Mouse (Mus musculus): Measurements from ENCODE around the gene Figla. TPM values are rescaled to one million over a fixed set of nuclear protein-coding genes. Genes with fewer than 3 reads are reported as not detected.

Figla gene
- total and polyA plus RNA-seq, 2 experiments from 2014 or later = not detected

DNA sequence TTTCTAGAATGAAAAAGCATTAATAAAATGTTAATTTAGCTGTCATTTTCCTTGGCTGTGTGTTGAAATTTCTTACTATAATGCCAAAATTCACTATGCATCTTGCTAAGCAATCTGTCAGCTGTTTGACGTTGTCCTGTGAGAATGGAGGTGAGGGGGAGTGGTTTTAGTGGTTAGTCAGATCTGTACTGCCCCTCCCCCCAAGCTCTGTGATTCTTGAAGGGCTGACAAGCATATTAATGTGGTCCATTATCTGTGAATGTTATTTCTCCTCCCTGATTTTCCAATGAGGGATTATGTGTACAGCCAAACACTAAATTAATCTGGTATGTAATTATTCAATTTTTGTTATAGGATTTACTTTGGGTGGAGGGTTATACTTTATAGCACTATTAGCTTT, 42.5 kb downstream of the Figla start:
- 3% methylated on average over 1 of the region's 1 CpGs for WGBS

DNA sequence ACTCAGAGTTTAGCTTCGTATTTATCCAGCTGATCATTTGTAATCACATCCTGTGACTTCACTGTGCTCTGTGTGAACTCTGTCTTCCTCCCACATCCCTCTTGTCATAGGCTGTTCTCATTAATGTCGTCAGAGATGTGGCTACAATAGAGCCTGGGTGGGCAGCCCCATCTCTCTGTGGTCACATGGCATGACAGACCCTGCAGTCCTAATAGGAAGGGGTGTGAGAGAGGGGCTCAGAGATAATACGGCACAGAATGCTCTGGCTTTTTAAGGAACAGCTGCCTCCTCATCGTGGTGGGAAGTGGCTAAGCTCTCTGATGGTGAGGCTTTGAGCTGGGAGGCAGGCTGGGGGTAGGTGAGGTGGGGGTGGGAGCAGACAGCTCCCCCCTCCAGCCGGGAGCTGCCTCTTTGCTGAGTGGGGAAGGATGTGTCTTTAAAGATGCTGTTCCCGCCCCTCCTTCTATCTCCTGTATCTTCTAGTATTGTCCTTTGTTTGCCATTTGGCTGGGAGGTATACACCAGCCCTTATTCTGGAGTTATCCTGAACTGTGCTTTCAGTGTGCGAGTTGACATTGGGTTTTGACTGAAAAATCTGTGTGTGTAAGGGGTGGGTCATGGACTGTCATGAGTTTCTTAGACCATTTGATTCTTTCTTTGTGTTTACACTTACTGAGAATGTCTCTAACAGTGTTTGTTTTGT, 43.3 kb downstream of the Figla start:
- no peaks in the 10 kb centered on the region for H3K9me3 ChIP-seq (ENCODE audit: low read length)
- H3K27me3 ChIP-seq (ENCODE audit: insufficient read depth, low read length) = no peaks in the 10 kb centered on the region
- 0 out of 2 replicates have a peak overlapping the region, but pooled peaks have one; percentile 1 for H3K9ac ChIP-seq (replicated peaks; ENCODE audit: low read length, poor library complexity, severe bottlenecking)
- ATAC-seq (ENCODE audit: low FRiP score) (peak; percentile 76), DNase-seq (ENCODE audit: low spot score) (peak; percentile 47)
- TF ChIP-seq CTCF (IDR thresholded peaks at IDR 0.05) = peak; percentile 15; the same call in 1 of the 2 replicates
- peak overlapping the region; percentile 33 for H3K4me2 ChIP-seq (ENCODE audit: low read depth, low read length, poor library complexity, severe bottlenecking)
- peak overlapping the region; percentile 73 for H3K27ac ChIP-seq (ENCODE audit: low read depth, low read length)
- H3K4me1 ChIP-seq (ENCODE audit: insufficient read depth, low read length) = peaks cover 40% of the 10 kb centered on the region
- H3K36me3 ChIP-seq (ENCODE audit: insufficient read depth, low read length) = no peaks in the 10 kb centered on the region
- no peak overlapping the region for H3K4me3 ChIP-seq (ENCODE audit: low read depth, low read length)
- 7% methylated on average over 7 of the region's 7 CpGs for WGBS

More for the DNA sequence above, 42.5 kb downstream of the Figla start:
- no peak overlapping the region for H3K4me2 ChIP-seq (ENCODE audit: low read depth, low read length, poor library complexity, severe bottlenecking)
- DNase-seq (ENCODE audit: low spot score) = no peak
- ATAC-seq (ENCODE audit: low FRiP score) = no peak
- no peaks in the 10 kb centered on the region for H3K27me3 ChIP-seq (ENCODE audit: insufficient read depth, low read length)
- H3K4me1 ChIP-seq (ENCODE audit: insufficient read depth, low read length) = peaks cover 36% of the 10 kb centered on the region
- H3K9me3 ChIP-seq (ENCODE audit: low read length) = no peaks in the 10 kb centered on the region
- no peak overlapping the region for H3K9ac ChIP-seq (replicated peaks; ENCODE audit: low read length, poor library complexity, severe bottlenecking)
- no peak for TF ChIP-seq CTCF (IDR thresholded peaks at IDR 0.05)
- H3K36me3 ChIP-seq (ENCODE audit: insufficient read depth, low read length) = no peaks in the 10 kb centered on the region
- H3K4me3 ChIP-seq (ENCODE audit: low read depth, low read length) = no peak overlapping the region
- H3K27ac ChIP-seq (ENCODE audit: low read depth, low read length) = peak overlapping the region; percentile 73

DNA sequence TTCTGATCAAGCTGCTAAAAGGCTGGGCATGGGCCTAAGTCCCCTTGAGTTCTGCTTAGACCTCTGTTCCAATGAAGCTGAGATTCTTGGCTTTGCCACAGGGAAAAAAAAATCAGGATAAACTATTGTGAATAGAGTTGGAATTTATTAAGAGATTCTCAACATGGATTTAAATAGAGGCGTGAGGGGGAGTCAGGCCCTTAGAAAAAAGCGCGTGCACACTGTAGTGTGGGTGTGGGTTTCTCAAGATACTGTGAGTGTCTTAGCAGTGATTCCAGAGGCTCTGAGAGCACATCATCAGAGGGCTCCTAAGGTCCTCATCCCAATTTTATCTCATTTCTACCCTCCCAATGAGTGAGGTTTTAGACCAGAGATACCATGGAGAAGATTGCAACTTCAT, 44.2 kb downstream of the Figla start:
- Histone ChIP-seq H3K4me2 (ENCODE audit: low read depth, low read length, poor library complexity, severe bottlenecking) (no peak overlapping the region), H3K27me3 (ENCODE audit: insufficient read depth, low read length) (no peaks in the 10 kb centered on the region), H3K9ac (replicated peaks; ENCODE audit: low read length, poor library complexity, severe bottlenecking) (no peak overlapping the region), H3K9me3 (ENCODE audit: low read length) (no peaks in the 10 kb centered on the region), H3K36me3 (ENCODE audit: insufficient read depth, low read length) (no peaks in the 10 kb centered on the region), H3K27ac (ENCODE audit: low read depth, low read length) (peak overlapping the region; percentile 73; the same call in 1 of the 2 replicates), H3K4me3 (ENCODE audit: low read depth, low read length) (no peak overlapping the region), H3K4me1 (ENCODE audit: insufficient read depth, low read length) (peaks cover 49% of the 10 kb centered on the region)
- WGBS = 80% methylated on average over 3 of the region's 3 CpGs
- TF ChIP-seq CTCF (IDR thresholded peaks at IDR 0.05) = no peak
- no peak for ATAC-seq (ENCODE audit: low FRiP score)
- no peak for DNase-seq (ENCODE audit: low spot score)

DNA sequence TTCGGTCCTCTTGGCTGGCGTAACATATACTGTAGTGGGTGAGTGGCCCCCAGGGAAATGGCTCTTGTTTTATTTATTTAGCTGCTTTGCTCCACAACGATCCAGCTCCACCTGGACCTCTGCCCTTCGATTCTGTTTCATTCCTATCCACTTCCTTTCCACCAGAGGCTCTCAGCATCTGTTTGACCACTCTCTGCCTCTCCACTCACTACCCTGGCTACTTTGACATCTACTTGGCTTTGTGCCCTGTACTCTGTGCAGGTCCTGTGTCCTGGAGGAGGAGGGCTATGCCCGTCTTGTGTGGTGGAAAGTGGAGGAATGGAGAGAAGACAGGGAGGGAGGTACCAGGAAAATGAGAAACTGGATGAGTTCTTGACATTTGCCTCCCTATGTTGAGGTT, 46.3 kb downstream of the Figla start:
- 35% methylated on average over 5 of the region's 5 CpGs for WGBS
- no peaks in the 10 kb centered on the region for H3K9me3 ChIP-seq (ENCODE audit: low read length)
- no peak overlapping the region for H3K4me3 ChIP-seq (ENCODE audit: low read depth, low read length)
- peaks cover 58% of the 10 kb centered on the region for H3K4me1 ChIP-seq (ENCODE audit: insufficient read depth, low read length)
- H3K4me2 ChIP-seq (ENCODE audit: low read depth, low read length, poor library complexity, severe bottlenecking) = no peak overlapping the region
- H3K27me3 ChIP-seq (ENCODE audit: insufficient read depth, low read length) = no peaks in the 10 kb centered on the region
- TF ChIP-seq CTCF (IDR thresholded peaks at IDR 0.05) = no peak; the same call in 1 of the 2 replicates
- H3K27ac ChIP-seq (ENCODE audit: low read depth, low read length) = peak overlapping the region; percentile 93
- no peak for DNase-seq (ENCODE audit: low spot score)
- H3K9ac ChIP-seq (replicated peaks; ENCODE audit: low read length, poor library complexity, severe bottlenecking) = no peak overlapping the region; the same call in 1 of the 2 replicates
- ATAC-seq (ENCODE audit: low FRiP score) = no peak
- no peaks in the 10 kb centered on the region for H3K36me3 ChIP-seq (ENCODE audit: insufficient read depth, low read length)

DNA sequence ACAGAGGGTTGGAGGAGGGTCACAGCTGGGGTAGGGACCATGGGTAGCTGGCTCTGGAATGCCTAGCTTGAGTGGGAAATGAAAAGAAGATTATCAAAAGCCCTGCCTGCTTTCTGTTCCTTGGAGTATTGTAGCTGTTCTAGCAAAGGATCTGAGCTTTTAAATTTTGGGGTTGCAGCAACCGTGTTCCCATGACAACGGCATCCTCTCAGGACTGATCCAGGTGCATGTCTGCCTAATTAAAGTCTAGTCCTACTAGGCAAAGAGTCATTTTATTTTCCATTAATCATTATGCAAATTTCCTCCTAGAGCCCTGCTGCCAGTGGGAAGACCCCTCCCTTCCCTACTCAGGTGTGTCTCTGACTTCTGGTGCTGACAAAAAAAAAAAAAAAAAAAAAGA, 46.7 kb downstream of the Figla start:
- peak; percentile 54 for DNase-seq (ENCODE audit: low spot score)
- Histone ChIP-seq H3K9me3 (ENCODE audit: low read length) (no peaks in the 10 kb centered on the region), H3K4me2 (ENCODE audit: low read depth, low read length, poor library complexity, severe bottlenecking) (no peak overlapping the region), H3K36me3 (ENCODE audit: insufficient read depth, low read length) (no peaks in the 10 kb centered on the region), H3K27ac (ENCODE audit: low read depth, low read length) (peak overlapping the region; percentile 93), H3K9ac (replicated peaks; ENCODE audit: low read length, poor library complexity, severe bottlenecking) (no peak overlapping the region), H3K27me3 (ENCODE audit: insufficient read depth, low read length) (no peaks in the 10 kb centered on the region), H3K4me3 (ENCODE audit: low read depth, low read length) (no peak overlapping the region), H3K4me1 (ENCODE audit: insufficient read depth, low read length) (peaks cover 57% of the 10 kb centered on the region)
- 49% methylated on average over 2 of the region's 2 CpGs for WGBS
- no peak for TF ChIP-seq CTCF (IDR thresholded peaks at IDR 0.05)
- ATAC-seq (ENCODE audit: low FRiP score) = no peak

DNA sequence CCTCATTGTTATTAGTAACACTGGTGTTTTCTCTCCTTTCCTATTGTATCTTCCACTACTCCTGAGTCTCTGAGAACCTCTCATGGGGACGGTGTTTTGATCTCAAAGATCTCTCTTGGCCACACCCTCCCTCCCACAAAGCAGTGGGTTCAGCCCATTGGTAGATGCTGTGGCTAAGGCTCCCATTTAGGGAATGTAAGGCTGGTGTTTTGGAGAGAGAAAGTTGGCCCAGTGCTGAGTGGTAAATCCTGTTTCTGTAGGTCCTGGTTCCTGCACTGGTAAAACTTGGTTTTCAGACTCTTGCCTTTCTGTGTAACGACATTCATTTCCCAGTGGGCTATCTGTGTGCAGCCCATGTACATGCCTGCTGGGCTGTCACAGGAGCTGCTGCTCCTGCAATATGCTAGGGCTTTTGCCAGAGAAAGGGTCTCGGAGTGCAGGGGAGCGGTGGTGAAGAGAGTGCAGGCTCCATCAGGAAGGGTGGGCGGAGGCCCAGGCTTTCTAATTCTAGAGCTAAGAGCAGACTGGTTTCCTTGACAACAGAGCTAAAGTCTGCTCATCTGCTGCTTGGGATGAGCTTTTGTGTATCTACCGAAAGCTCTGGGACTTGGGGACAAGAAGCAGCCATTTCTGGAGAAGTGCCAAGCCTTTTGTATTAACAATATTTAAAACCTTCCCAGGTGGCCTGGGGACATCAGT, 48.5 kb downstream of the Figla start:
- Histone ChIP-seq H3K4me2 (ENCODE audit: low read depth, low read length, poor library complexity, severe bottlenecking) (0 out of 2 replicates have a peak overlapping the region, but pooled peaks have one; percentile 10), H3K4me1 (ENCODE audit: insufficient read depth, low read length) (peaks cover 52% of the 10 kb centered on the region), H3K9me3 (ENCODE audit: low read length) (no peaks in the 10 kb centered on the region), H3K27me3 (ENCODE audit: insufficient read depth, low read length) (no peaks in the 10 kb centered on the region), H3K27ac (ENCODE audit: low read depth, low read length) (peak overlapping the region; percentile 93), H3K9ac (replicated peaks; ENCODE audit: low read length, poor library complexity, severe bottlenecking) (no peak overlapping the region), H3K4me3 (ENCODE audit: low read depth, low read length) (no peak overlapping the region), H3K36me3 (ENCODE audit: insufficient read depth, low read length) (no peaks in the 10 kb centered on the region)
- WGBS = 11% methylated on average over 6 of the region's 6 CpGs
- ATAC-seq (ENCODE audit: low FRiP score) = peak; percentile 76
- TF ChIP-seq CTCF (IDR thresholded peaks at IDR 0.05) = no peak
- peak; percentile 90 for DNase-seq (ENCODE audit: low spot score)

Measured in midbrain, postnatal 0 days (tissue).